Mouse (Mus musculus): Measurements from ENCODE around the gene Uba7.

DNA sequence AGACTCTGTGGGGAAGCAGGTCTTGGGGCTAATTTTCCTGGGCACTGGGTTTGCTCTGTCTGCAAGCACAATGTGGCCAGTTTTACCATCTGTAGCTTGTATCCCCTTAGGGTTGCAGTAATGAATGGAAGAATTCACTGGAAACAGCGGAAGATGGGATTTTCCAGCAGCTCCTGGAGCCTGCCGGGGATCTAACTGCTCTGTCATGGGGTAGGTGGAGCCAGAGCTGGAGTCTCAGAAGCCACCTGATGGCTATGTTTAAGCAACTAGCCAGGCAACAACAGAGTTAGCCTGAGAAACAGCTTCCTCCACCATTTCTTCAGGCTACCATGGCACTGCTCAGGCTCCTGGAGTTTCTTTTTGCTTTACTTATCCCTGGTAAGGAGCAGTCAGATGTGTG is 16.9 kb downstream of the Uba7 start, which contains the start of gene Cdhr4:
- TF ChIP-seq POLR2A (IDR thresholded peaks at IDR 0.05; ENCODE audit: insufficient read depth, low read depth, low read length), result no peak
- TF ChIP-seq CTCF (IDR thresholded peaks at IDR 0.05; ENCODE audit: insufficient read depth, low read depth, low read length), result no peak

Measured in olfactory bulb, adult 2 months (tissue).